Mouse (Mus musculus): ENCODE data around the gene Ms4a13. TPM values are rescaled to one million over a fixed set of nuclear protein-coding genes. Genes with fewer than 3 reads are reported as not detected.
"Not testable (repeated sequence)": the region's sequence is repeated elsewhere in the genome, so short reads cannot be mapped to it uniquely, and the experiment has no call there.

The Ms4a13 gene
- polyA plus RNA-seq, 1 experiment from 2014 or later, result not detected

DNA sequence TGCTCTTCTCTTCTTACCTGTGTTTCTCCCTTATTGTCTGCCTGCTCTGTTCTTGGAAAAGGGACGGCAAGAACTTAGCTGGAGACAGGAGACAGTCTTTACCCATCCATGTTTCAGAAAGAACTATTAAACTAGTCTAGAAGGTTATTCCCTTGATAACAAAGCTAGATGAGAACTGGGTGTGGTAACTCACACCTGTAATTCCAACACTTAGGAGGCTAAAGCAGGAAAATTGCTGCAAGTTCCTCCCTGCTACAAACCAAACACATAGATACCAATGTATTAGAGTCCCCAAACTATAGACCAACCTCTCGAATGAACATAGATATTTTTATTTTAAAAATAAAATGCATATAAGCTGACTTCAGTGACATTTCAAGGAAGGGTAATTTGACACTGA lies 61.7 kb downstream of the Ms4a13 start:
- WGBS, result 92% methylated on average over 2 of the region's 2 CpGs
- H3K9ac ChIP-seq, result no peak overlapping the region
- ATAC-seq (replicated peaks), result no peak

DNA sequence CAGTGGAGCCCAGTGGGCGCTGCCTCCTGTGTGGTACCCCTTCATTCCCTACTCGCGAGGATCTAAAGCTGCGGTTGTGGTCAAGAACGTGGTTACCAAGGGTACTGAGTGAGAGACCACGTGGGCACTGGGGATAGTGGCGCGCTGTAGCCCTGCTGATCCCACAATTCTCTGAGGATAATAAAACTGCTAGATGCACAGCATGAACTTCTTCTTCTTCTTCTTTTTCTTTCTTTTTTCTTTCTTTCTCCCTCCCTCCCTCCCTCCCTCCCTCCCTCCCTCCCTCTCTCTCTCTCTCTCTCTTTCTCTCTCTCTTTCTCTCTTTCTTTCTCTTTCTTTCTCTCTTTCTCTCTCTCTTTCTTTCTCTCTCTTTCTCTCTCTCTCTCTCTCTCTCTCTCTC lies 65.8 kb downstream of the Ms4a13 start, which contains the start of gene 1700017D01Rik:
Gene 1700017D01Rik (minus strand): TSS at position 101 of the 400 bp plus-strand sequence.
- not testable (repeated sequence) for H3K36me3 ChIP-seq (replicated peaks); ATAC-seq (replicated peaks); H3K4me1 ChIP-seq; H3K27ac ChIP-seq; H3K9ac ChIP-seq; H3K4me2 ChIP-seq; H3K4me3 ChIP-seq; H3K27me3 ChIP-seq (replicated peaks); H3K9me3 ChIP-seq
- 88% methylated on average over 8 of the region's 8 CpGs for whole genome bisulfite sequencing

More for the DNA sequence above, 61.7 kb downstream of the Ms4a13 start:
- H3K4me2 ChIP-seq, result no peak overlapping the region
- no peaks in the 10 kb centered on the region for H3K36me3 ChIP-seq (replicated peaks)
- H3K4me3 ChIP-seq, result no peak overlapping the region
- no peaks in the 10 kb centered on the region for H3K27me3 ChIP-seq (replicated peaks)
- no peaks in the 10 kb centered on the region for H3K4me1 ChIP-seq
- no peak overlapping the region for H3K27ac ChIP-seq
- no peaks in the 10 kb centered on the region for H3K9me3 ChIP-seq

GRCm38 (mm10) chr19:11129702-11130101 lies 66.8 kb downstream of the Ms4a13 start:
- ATAC-seq (replicated peaks), result no peak
- no peaks in the 10 kb centered on the region for H3K4me1 ChIP-seq
- no peak overlapping the region for H3K27ac ChIP-seq
- H3K4me2 ChIP-seq, result no peak overlapping the region
- H3K36me3 ChIP-seq (replicated peaks), result no peaks in the 10 kb centered on the region
- peaks cover 2% of the 10 kb centered on the region for H3K9me3 ChIP-seq
- no peak overlapping the region for H3K9ac ChIP-seq
- WGBS, result 89% methylated on average over 1 of the region's 1 CpGs
- H3K4me3 ChIP-seq, result no peak overlapping the region
- H3K27me3 ChIP-seq (replicated peaks), result no peaks in the 10 kb centered on the region

DNA sequence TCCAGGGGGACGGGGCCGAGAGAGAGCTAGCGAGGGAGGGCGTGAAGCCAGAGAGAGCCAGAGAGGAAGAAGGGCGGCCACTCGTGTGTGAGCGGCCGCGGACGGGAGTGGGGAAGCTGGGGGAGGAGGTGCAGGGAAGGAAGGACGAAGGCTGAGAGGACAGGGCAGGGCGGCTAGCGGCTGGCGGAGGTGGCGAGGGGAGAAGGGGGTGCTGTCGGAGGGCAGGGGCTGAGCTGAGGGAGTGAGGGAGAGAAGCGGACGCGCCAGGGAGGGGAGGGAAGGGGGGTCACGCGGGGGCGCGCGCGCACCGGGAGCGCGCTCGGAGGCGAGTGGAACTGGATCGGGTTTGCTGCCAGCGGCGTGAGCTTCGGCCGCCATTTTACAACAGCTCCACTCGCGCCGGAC lies 75.5 kb downstream of the Ms4a13 start:
- not testable (repeated sequence) for H3K36me3 ChIP-seq (replicated peaks); H3K27me3 ChIP-seq (replicated peaks); H3K9me3 ChIP-seq; H3K4me1 ChIP-seq
- 1% methylated on average over 14 of the region's 38 CpGs for WGBS
- Histone ChIP-seq H3K4me3 (peak overlapping the region; percentile 38), H3K9ac (peak overlapping the region; percentile 34; the same call in 1 of the 2 replicates), H3K4me2 (peak overlapping the region; percentile 45), H3K27ac (peak overlapping the region; percentile 55; the same call in 1 of the 2 replicates)
- ATAC-seq (replicated peaks), result peak; percentile 99

Other genes starting within 250 kb of the Ms4a13 start
- 13.3 and 14.1 TPM in 2 replicates for gene Ccdc86, start 247.5 kb downstream of the Ms4a13 start, polyA plus RNA-seq (2015; fragmentation: Nextera tagmentation; extraction: Ambion mirVana)
- not detected in 2 replicates for gene Ms4a10, start 222.1 kb downstream of the Ms4a13 start, polyA plus RNA-seq (2015; fragmentation: Nextera tagmentation; extraction: Ambion mirVana)
- not detected in 2 replicates for gene Ms4a15, start 203.5 kb downstream of the Ms4a13 start, polyA plus RNA-seq (2015; fragmentation: Nextera tagmentation; extraction: Ambion mirVana)
- not detected in 2 replicates for gene Ms4a18, start 178.7 kb downstream of the Ms4a13 start, polyA plus RNA-seq (2015; fragmentation: Nextera tagmentation; extraction: Ambion mirVana)
- not detected in 2 replicates for gene Ms4a8a, start 115.6 kb downstream of the Ms4a13 start, polyA plus RNA-seq (2015; fragmentation: Nextera tagmentation; extraction: Ambion mirVana)
- gene 1700017D01Rik, start 65.9 kb downstream of the Ms4a13 start, polyA plus RNA-seq (2015; fragmentation: Nextera tagmentation; extraction: Ambion mirVana), result not detected in 2 replicates
- gene 1700025F22Rik, start 31.4 kb downstream of the Ms4a13 start, polyA plus RNA-seq (2015; fragmentation: Nextera tagmentation; extraction: Ambion mirVana), result not detected in 2 replicates
- gene Ms4a12, start 35.7 kb upstream of the Ms4a13 start, polyA plus RNA-seq (2015; fragmentation: Nextera tagmentation; extraction: Ambion mirVana), result not detected in 2 replicates
- gene Ms4a1, start 69.5 kb upstream of the Ms4a13 start, polyA plus RNA-seq (2015; fragmentation: Nextera tagmentation; extraction: Ambion mirVana), result not detected in 2 replicates
- gene Ms4a5, start 87.1 kb upstream of the Ms4a13 start, polyA plus RNA-seq (2015; fragmentation: Nextera tagmentation; extraction: Ambion mirVana), result not detected in 2 replicates
- 0.04 TPM in 1 of 2 replicates, not detected in the other for gene Ms4a14, start 117.7 kb upstream of the Ms4a13 start, polyA plus RNA-seq (2015; fragmentation: Nextera tagmentation; extraction: Ambion mirVana)
- 3.8 and 5.4 TPM in 2 replicates for gene Ms4a7, start 139.4 kb upstream of the Ms4a13 start, polyA plus RNA-seq (2015; fragmentation: Nextera tagmentation; extraction: Ambion mirVana)
- gene Ms4a4a, start 178.8 kb upstream of the Ms4a13 start, polyA plus RNA-seq (2015; fragmentation: Nextera tagmentation; extraction: Ambion mirVana), result 3.3 and 3.9 TPM in 2 replicates
- 0.32 and 1.2 TPM in 2 replicates for gene Ms4a4c, start 208.0 kb upstream of the Ms4a13 start, polyA plus RNA-seq (2015; fragmentation: Nextera tagmentation; extraction: Ambion mirVana)
- 0.25 TPM in 1 of 2 replicates, not detected in the other for gene Ms4a4b, start 246.8 kb upstream of the Ms4a13 start, polyA plus RNA-seq (2015; fragmentation: Nextera tagmentation; extraction: Ambion mirVana)

All from midbrain, embryonic 15.5 days (tissue).